Mouse (Mus musculus) ES-E14 (cell line): ENCODE results near the gene 4933416C03Rik. TPM values are rescaled to one million over a fixed set of nuclear protein-coding genes. Genes with fewer than 3 reads are reported as not detected.

Experiments used
- DNase-seq: peaks from one replicate; pipeline ENCODE4 v3.0.0-alpha.2; 2013; ENCODE audit warnings: low read depth, low spot score
- H3K27ac ChIP-seq: 2 replicates; pipeline ENCODE4 v1.5.1; 2012; ENCODE audit warnings: low read depth, mild to moderate bottlenecking, low read length, moderate library complexity, mixed read lengths; ENCODE audit not compliant: poor library complexity, insufficient read depth, severe bottlenecking
- H3K36me3 ChIP-seq: 2 replicates; pipeline ENCODE4 v1.6.1; 2012; ENCODE audit warnings: mild to moderate bottlenecking, low read length, moderate library complexity, mixed read lengths; ENCODE audit not compliant: control insufficient read depth, poor library complexity, insufficient read depth, severe bottlenecking
- H3K4me1 ChIP-seq, 2 experiments: fragments of 150-350 bp in 1 of 2; sonication (generic) in 1 of 2; 2 replicates each; pipeline ENCODE4 v1.6.1; 2012; ENCODE audit warnings: low read length in 2 of 2, mild to moderate bottlenecking in 1 of 2, mixed read lengths in 1 of 2; ENCODE audit not compliant: control insufficient read depth in 2 of 2, insufficient read depth in 2 of 2, poor library complexity in 1 of 2
- H3K4me3 ChIP-seq, 2 experiments: fragments of 150-350 bp in 1 of 2; sonication (generic) in 1 of 2; 2 replicates each; pipeline ENCODE4 v1.5.1; 2012; ENCODE audit warnings: low read length in 2 of 2, low read depth in 1 of 2, mild to moderate bottlenecking in 1 of 2, mixed read lengths in 1 of 2; ENCODE audit not compliant: insufficient read depth in 1 of 2, poor library complexity in 1 of 2, severe bottlenecking in 1 of 2
- H3K9ac ChIP-seq: 2 replicates; pipeline ENCODE4 v1.6.1; 2012; ENCODE audit warnings: low read depth, mild to moderate bottlenecking, low read length, mixed read lengths; ENCODE audit not compliant: poor library complexity, insufficient read depth, severe bottlenecking
- H3K9me3 ChIP-seq: fragments of 150-350 bp; sonication (generic); 2 replicates; pipeline ENCODE4 v1.6.1; 2012; ENCODE audit warnings: low read depth, mild to moderate bottlenecking, low read length; ENCODE audit not compliant: control insufficient read depth, insufficient read depth
- CHD2 ChIP-seq: IDR thresholded peaks from 2 replicates; pipeline ENCODE4 v1.6.1; 2014; ENCODE audit warnings: mild to moderate bottlenecking, low read depth, low read length, inconsistent platforms
- HCFC1 ChIP-seq: IDR thresholded peaks from 2 replicates; pipeline ENCODE4 v1.6.1; 2012; ENCODE audit warnings: low read length, inconsistent platforms, borderline replicate concordance; ENCODE audit not compliant: insufficient read depth
- MAFK ChIP-seq: IDR thresholded peaks from 2 replicates; pipeline ENCODE4 v1.6.1; 2014; ENCODE audit warnings: mild to moderate bottlenecking, low read depth, low read length, inconsistent platforms; ENCODE audit not compliant: insufficient read depth
- ZC3H11A ChIP-seq: IDR thresholded peaks from 2 replicates; pipeline ENCODE4 v1.6.1; 2012; ENCODE audit warnings: low read depth, mild to moderate bottlenecking, inconsistent platforms, low read length, borderline replicate concordance
- ZNF384 ChIP-seq: IDR thresholded peaks from 2 replicates; pipeline ENCODE4 v1.6.1; 2012; ENCODE audit warnings: low read depth, low read length, inconsistent platforms
- in situ Hi-C, 2 experiments: fragments of 600-800 bp; cut with MboI; formaldehyde crosslinking; loops; one replicate each; pipeline ENCODE4 v1.15.1; 2025; ENCODE audit warnings: low sequenced_read_pairs in 2 of 2, inconsistent platforms in 1 of 2; ENCODE audit not compliant: unreplicated experiment in 2 of 2
- total RNA-seq: library from RNA; depleted of rRNA; stranded (reverse); fragments of 300-350 nt; gene quantifications from 2 replicates; pipeline ENCODE4 v1.2.3, GENCODE M21; 2012

Gene 4933416C03Rik
- total RNA-seq, 1 experiment: 0.13 TPM

DNA sequence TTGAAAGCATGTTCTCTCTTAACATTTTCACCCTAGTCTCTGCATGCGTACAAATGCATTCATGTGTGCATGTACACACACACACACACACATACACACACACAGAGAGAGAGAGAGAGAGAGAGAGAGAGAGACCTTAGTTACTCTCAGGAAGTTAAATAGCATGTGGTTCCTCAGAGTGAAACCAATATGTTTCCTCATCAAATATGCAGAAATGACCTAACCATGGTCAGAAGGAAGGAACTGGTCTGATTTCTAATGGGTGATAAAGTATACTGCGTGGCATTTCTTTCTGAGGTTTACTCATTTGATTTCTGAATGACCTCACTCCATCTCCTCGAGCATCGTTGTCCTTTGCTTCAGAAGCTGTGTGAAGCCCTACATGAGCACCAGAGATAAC, 17.5 kb upstream of the 4933416C03Rik start:
- Histone ChIP-seq H3K9me3 (no peaks in the 10 kb centered on the region), H3K36me3 (no peaks in the 10 kb centered on the region), H3K4me3 (no peak overlapping the region), H3K4me1 (no peaks in the 10 kb centered on the region), H3K9ac (no peak overlapping the region), H3K27ac (no peak overlapping the region)
- no peak for DNase-seq
- in situ Hi-C loops: no loop called here
- TF ChIP-seq MAFK: no peak
- no peak for TF ChIP-seq ZNF384
- TF ChIP-seq HCFC1: no peak
- no peak for TF ChIP-seq ZC3H11A
- no peak for TF ChIP-seq CHD2

DNA sequence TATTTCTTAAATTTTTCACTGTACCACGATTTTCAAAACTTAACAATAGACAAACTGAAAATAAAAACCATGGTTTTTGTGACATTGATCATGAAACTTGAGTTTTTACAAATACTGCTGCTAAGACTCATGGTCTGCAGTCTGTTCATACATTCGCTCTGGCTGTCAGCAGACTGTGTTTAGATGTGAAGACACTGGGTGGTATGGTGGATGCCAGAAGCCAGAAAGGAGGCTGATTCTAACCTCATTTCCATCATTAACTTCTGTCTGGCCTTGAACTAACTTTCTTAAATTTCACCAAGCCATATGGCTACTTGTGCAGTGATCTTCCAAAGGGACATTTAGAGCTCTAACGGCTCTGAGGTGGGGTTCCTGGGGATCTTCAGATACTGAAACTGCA, 16.7 kb upstream of the 4933416C03Rik start:
- TF ChIP-seq MAFK (no peak), CHD2 (no peak), HCFC1 (no peak)
- Histone ChIP-seq H3K9me3 (no peaks in the 10 kb centered on the region), H3K27ac (no peak overlapping the region), H3K9ac (no peak overlapping the region), H3K4me1 (no peaks in the 10 kb centered on the region), H3K36me3 (no peaks in the 10 kb centered on the region), H3K4me3 (no peak overlapping the region)
- no peak for DNase-seq
- in situ Hi-C loops: no loop called here

DNA sequence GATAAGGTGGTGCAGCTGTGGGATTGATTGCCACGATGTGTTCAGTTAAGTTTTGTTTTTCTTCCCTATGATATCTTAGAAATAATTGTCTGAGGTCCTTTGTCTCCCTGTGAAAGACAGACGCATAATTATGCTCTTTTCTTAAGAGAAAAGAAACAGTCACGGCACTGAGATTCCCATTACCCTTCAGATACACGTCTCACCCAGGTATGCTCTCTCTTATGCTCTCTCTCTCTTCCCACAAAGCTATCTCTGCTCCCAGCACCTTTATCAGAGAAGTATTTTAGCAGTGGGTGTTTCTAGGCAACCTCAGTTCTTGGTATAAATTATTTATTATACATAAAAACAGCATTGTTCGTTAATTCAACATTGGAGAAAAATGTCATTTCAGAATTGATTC, 11.6 kb upstream of the 4933416C03Rik start:
- no peak overlapping the region for H3K4me3 ChIP-seq
- TF ChIP-seq CHD2: no peak
- no peak for TF ChIP-seq MAFK
- no peak for TF ChIP-seq HCFC1
- no peak for TF ChIP-seq ZC3H11A
- TF ChIP-seq ZNF384: no peak
- H3K27ac ChIP-seq: no peak overlapping the region
- in situ Hi-C loops: no loop called here
- no peak for DNase-seq
- no peak overlapping the region for H3K9ac ChIP-seq
- H3K4me1 ChIP-seq: no peaks in the 10 kb centered on the region
- H3K36me3 ChIP-seq: no peaks in the 10 kb centered on the region
- no peaks in the 10 kb centered on the region for H3K9me3 ChIP-seq

DNA sequence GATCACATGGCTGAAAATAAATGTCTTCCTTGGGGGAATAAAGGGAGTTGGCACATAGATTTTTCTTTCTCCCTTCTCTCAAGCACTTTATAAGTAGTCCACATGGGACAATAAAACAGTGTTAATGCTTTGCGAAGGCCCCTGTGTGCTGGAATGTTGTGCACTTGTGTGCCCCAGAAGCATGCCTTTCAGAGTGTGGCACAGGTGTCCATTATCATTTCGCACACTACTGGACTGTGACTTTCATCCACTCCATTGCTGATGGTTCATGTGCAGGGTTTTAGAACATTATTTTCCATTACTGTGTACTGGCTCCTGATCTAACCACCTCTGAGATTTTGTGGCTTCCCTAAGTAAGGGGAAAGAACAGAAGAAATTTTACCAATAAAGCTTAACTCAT, 10.1 kb upstream of the 4933416C03Rik start:
- in situ Hi-C loops: no loop called here
- Histone ChIP-seq H3K9ac (no peak overlapping the region), H3K9me3 (no peaks in the 10 kb centered on the region), H3K4me1 (no peaks in the 10 kb centered on the region), H3K27ac (no peak overlapping the region), H3K36me3 (no peaks in the 10 kb centered on the region), H3K4me3 (no peak overlapping the region)
- TF ChIP-seq HCFC1 (no peak), ZC3H11A (no peak), MAFK (no peak), ZNF384 (no peak), CHD2 (no peak)
- no peak for DNase-seq

DNA sequence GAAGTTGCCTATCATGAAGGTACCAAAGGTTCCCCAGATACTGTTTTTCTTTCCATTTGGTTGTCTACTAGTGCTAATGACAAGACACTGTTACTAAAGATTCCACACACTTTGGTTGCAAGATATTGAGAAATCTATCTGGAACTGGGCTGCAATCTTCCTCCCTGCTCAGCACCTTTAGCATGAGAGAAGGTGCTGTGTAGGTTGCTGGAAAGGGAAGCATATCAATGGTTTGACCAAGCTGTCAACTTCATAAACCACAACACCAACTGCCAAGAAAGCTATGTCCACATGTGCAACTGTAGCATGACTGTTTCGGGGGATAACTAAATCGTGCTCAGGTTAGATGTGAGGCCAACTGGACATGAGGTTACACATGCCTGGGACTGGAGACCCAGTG, 7.7 kb upstream of the 4933416C03Rik start:
- H3K9me3 ChIP-seq: no peaks in the 10 kb centered on the region
- no peak overlapping the region for H3K9ac ChIP-seq
- H3K36me3 ChIP-seq: no peaks in the 10 kb centered on the region
- no peaks in the 10 kb centered on the region for H3K4me1 ChIP-seq
- H3K4me3 ChIP-seq: no peak overlapping the region
- in situ Hi-C loops: no loop called here
- TF ChIP-seq ZC3H11A (no peak), CHD2 (no peak), HCFC1 (no peak), ZNF384 (no peak), MAFK (no peak)
- H3K27ac ChIP-seq: no peak overlapping the region
- DNase-seq: no peak
